Mouse (Mus musculus) kidney, embryonic 16.5 days (tissue): ENCODE measurements around the gene Cryba4. TPM values are rescaled to one million over a fixed set of nuclear protein-coding genes. Genes with fewer than 3 reads are reported as not detected.

Source experiments
- ATAC-seq: fragments of 200-750 bp; cut with Nextera tagmentation; 2 replicates; pipeline ENCODE4 v1.8.0; 2017; ENCODE audit warnings: moderate TSS enrichment; ENCODE audit not compliant: low FRiP score, low TSS enrichment
- H3K27ac ChIP-seq: fragments of 300-500 bp; sonication (generic); 2 replicates; pipeline ENCODE4 v1.5.1; 2014; ENCODE audit warnings: low read length
- H3K27me3 ChIP-seq: fragments of 300-500 bp; sonication (generic); 2 replicates; pipeline ENCODE4 v1.6.1; 2014; ENCODE audit warnings: low read length, control low read depth, mixed read lengths; ENCODE audit not compliant: insufficient read depth
- H3K36me3 ChIP-seq: fragments of 300-500 bp; sonication (generic); 2 replicates; pipeline ENCODE4 v1.6.1; 2014; ENCODE audit warnings: low read length, control low read depth, mixed read lengths; ENCODE audit not compliant: insufficient read depth
- H3K4me1 ChIP-seq: fragments of 300-500 bp; sonication (generic); 2 replicates; pipeline ENCODE4 v1.6.1; 2014; ENCODE audit warnings: low read length, control low read depth, mixed read lengths; ENCODE audit not compliant: insufficient read depth
- H3K4me2 ChIP-seq: fragments of 300-500 bp; sonication (generic); replicated peaks from 2 replicates; pipeline ENCODE4 v1.6.1; 2014; ENCODE audit warnings: low read depth, low read length
- H3K4me3 ChIP-seq: fragments of 300-500 bp; sonication (generic); 2 replicates; pipeline ENCODE4 v1.5.1; 2014; ENCODE audit warnings: mild to moderate bottlenecking, low read length
- H3K9ac ChIP-seq: fragments of 300-500 bp; sonication (generic); replicated peaks from 2 replicates; pipeline ENCODE4 v1.6.1; 2014; ENCODE audit warnings: low read length
- H3K9me3 ChIP-seq: fragments of 300-500 bp; sonication (generic); 2 replicates; pipeline ENCODE4 v1.6.1; 2016; ENCODE audit warnings: low read length, control low read depth
- WGBS: fragments of 180-500 bp; shearing (Covaris S2); extraction: QIAGEN DNeasy Blood & Tissue Kit; methylation state at CpG from one replicate; pipeline ENCODE4 v1.1.7; 2014; 5-methylcytosine and 5-hydroxymethylcytosine counted together
- polyA plus RNA-seq: library from polyadenylated mRNA; unstranded; fragments of >200 nt; fragmentation: Nextera tagmentation; extraction: Ambion mirVana; gene quantifications from 2 replicates; pipeline ENCODE4 v1.2.1, GENCODE M21; 2015

Gene Cryba4
- polyA plus RNA-seq, 1 experiment from 2014 or later, result 0.81 TPM

DNA sequence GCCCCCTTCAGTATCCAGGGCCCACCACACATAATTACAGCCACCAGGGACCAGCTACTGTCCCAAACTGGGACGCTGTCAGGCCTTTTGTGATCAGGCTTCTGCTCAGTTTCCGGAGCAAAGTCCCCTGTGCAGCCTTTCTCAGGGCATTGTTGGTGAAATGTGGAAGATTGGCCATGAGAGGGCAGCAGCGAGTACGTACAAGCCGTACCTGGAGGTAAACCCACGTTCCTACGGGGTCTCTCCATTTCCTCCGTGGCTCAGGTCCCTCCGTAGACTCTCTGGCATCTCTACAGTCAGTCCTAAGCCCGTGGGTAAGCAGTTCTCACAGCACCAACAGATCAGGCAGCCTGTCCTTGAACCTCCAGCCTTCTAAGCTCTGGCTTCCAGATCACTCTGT lies 37.9 kb downstream of the Cryba4 start:
- WGBS, result 6% methylated on average over 10 of the region's 10 CpGs
- Histone ChIP-seq H3K4me1 (peaks cover 11% of the 10 kb centered on the region), H3K4me3 (no peak overlapping the region), H3K9ac (no peak overlapping the region), H3K27me3 (no peaks in the 10 kb centered on the region), H3K27ac (no peak overlapping the region), H3K36me3 (no peaks in the 10 kb centered on the region), H3K4me2 (no peak overlapping the region; the same call in 1 of the 2 replicates), H3K9me3 (no peaks in the 10 kb centered on the region)
- ATAC-seq, result no peak; the same call in 1 of the 2 replicates

GRCm38 (mm10) chr5:112213331-112214240 lies 38.7 kb downstream of the Cryba4 start:
- ATAC-seq, result no peak
- H3K9me3 ChIP-seq, result no peaks in the 10 kb centered on the region
- H3K27ac ChIP-seq, result no peak overlapping the region
- peaks cover 11% of the 10 kb centered on the region for H3K4me1 ChIP-seq
- no peaks in the 10 kb centered on the region for H3K36me3 ChIP-seq
- H3K9ac ChIP-seq, result no peak overlapping the region
- no peaks in the 10 kb centered on the region for H3K27me3 ChIP-seq
- no peak overlapping the region for H3K4me2 ChIP-seq
- H3K4me3 ChIP-seq, result no peak overlapping the region
- 38% methylated on average over 19 of the region's 19 CpGs for WGBS

DNA sequence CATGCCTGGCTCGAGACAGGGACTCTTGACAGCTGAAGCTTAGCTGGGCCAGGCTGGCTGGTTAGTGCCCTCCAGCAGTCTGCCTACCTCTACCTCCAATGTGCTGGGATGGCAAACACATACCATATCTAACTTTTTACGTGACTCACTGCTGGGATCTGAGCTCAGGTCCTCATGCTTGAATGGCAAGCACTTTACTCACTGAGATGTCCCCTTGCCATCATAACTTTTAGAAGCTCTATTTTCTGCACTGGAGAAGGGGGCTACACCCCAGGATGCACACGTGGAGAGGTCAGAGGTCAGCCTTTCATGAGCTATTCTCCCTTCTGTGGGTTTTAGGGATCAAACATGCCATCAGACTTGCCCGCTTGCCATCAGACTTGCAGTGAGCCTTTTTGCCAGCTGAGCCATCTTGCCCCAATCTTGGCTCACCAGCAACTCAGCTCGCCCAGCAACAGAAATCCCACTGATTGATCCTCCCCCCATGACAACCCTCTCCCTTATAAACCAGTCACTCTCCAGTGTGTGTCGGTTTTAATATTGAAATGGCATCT lies 39.5 kb downstream of the Cryba4 start:
- Histone ChIP-seq H3K27ac (no peak overlapping the region), H3K4me3 (no peak overlapping the region), H3K27me3 (no peaks in the 10 kb centered on the region), H3K9me3 (no peaks in the 10 kb centered on the region), H3K36me3 (no peaks in the 10 kb centered on the region), H3K4me2 (no peak overlapping the region), H3K9ac (no peak overlapping the region), H3K4me1 (peaks cover 11% of the 10 kb centered on the region)
- ATAC-seq, result no peak
- 72% methylated on average over 6 of the region's 6 CpGs for WGBS

DNA sequence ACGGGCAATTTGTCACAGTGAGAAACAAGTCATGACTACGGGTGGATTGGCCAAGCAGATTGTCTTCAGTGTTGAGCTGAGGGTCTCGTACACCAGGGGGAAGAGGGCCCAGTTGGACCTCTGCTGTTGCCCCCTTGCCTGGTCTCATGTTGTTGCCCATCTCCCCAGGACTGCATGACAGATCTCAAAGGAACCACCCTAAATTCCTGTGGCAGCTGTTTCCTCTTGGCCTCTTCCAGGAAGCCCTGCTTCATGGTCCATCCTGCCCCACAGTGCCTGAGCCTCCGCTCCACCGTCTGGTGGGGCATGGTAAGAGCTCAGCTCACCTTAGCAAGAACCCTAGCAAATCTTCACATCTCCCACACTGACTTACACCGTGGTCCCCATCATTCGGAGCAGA lies 40.4 kb downstream of the Cryba4 start:
- H3K4me2 ChIP-seq, result no peak overlapping the region
- no peak for ATAC-seq
- no peaks in the 10 kb centered on the region for H3K9me3 ChIP-seq
- no peaks in the 10 kb centered on the region for H3K36me3 ChIP-seq
- H3K9ac ChIP-seq, result no peak overlapping the region
- 85% methylated on average over 7 of the region's 7 CpGs for WGBS
- H3K27me3 ChIP-seq, result no peaks in the 10 kb centered on the region
- H3K27ac ChIP-seq, result no peak overlapping the region
- H3K4me1 ChIP-seq, result peaks cover 12% of the 10 kb centered on the region
- H3K4me3 ChIP-seq, result no peak overlapping the region

DNA sequence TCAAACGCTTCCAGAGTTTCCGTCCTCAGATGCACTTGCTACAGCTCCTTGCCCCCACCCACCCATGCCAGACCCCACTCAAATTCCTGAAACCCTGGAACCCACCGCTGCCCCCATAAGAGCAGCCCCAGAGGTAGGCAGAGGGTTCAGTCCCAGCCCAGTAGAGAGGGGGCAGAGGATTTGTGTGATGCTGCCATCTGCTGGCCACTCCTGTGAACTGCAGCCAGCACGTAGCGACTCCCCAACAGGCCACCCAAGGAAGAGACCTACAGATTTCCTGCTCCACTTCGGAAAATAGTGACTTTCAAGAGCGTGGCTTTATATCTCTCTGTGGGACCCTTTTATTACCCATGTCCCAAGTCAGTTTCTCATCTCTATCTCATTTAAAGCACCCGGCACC lies 42.2 kb downstream of the Cryba4 start:
- WGBS, result 26% methylated on average over 8 of the region's 8 CpGs
- Histone ChIP-seq H3K27ac (no peak overlapping the region), H3K4me1 (peaks cover 8% of the 10 kb centered on the region; the same call in 1 of the 2 replicates), H3K4me3 (no peak overlapping the region), H3K9ac (no peak overlapping the region), H3K27me3 (no peaks in the 10 kb centered on the region), H3K9me3 (no peaks in the 10 kb centered on the region), H3K4me2 (no peak overlapping the region), H3K36me3 (no peaks in the 10 kb centered on the region)
- ATAC-seq, result no peak; the same call in 1 of the 2 replicates

GRCm38 (mm10) chr5:112208321-112208720 lies 44.0 kb downstream of the Cryba4 start:
- Histone ChIP-seq H3K4me1 (peaks cover 5% of the 10 kb centered on the region; the same call in 1 of the 2 replicates), H3K36me3 (no peaks in the 10 kb centered on the region), H3K9ac (no peak overlapping the region), H3K4me2 (no peak overlapping the region), H3K27ac (no peak overlapping the region), H3K27me3 (no peaks in the 10 kb centered on the region), H3K4me3 (no peak overlapping the region), H3K9me3 (no peaks in the 10 kb centered on the region)
- ATAC-seq, result no peak
- 34% methylated on average over 4 of the region's 4 CpGs for WGBS

- Histone ChIP-seq H3K4me3 (no peak overlapping the region), H3K9me3 (no peaks in the 10 kb centered on the region), H3K4me1 (peaks cover 5% of the 10 kb centered on the region; the same call in 1 of the 2 replicates), H3K36me3 (no peaks in the 10 kb centered on the region), H3K4me2 (peak overlapping the region; percentile 0; the same call in 1 of the 2 replicates), H3K27ac (no peak overlapping the region), H3K9ac (no peak overlapping the region), H3K27me3 (no peaks in the 10 kb centered on the region)
- peak; percentile 62; the same call in 1 of the 2 replicates for ATAC-seq
- 20% methylated on average over 16 of the region's 16 CpGs for WGBS
These were observed 45.6 kb downstream of the Cryba4 start for GRCm38 (mm10) chr5:112206543-112207255.

- H3K4me2 ChIP-seq, result no peak overlapping the region
- no peak for ATAC-seq
- no peak overlapping the region for H3K27ac ChIP-seq
- H3K4me1 ChIP-seq, result no peaks in the 10 kb centered on the region
- H3K27me3 ChIP-seq, result no peaks in the 10 kb centered on the region
- H3K9ac ChIP-seq, result no peak overlapping the region
- H3K4me3 ChIP-seq, result no peak overlapping the region
- no peaks in the 10 kb centered on the region for H3K9me3 ChIP-seq
- no peaks in the 10 kb centered on the region for H3K36me3 ChIP-seq
- WGBS, result 86% methylated on average over 6 of the region's 6 CpGs
These were observed 52.7 kb downstream of the Cryba4 start for GRCm38 (mm10) chr5:112199656-112200055.
